Comparison of ENCODE assay signal across 23 mouse cellular contexts in genomic region chr4:124143630-124144029, GRCm38 (mm10).
DNase-seq lines count a peak whose midpoint lies in the region; ATAC-seq and TF ChIP-seq lines count a peak whose summit lies in the region.
"Had no signal": no experiment of that assay in that cellular context is flagged by ENCODE, and none has a peak within 500 bp of the region (broad histone marks: within the 10 kb centered on the region; RNA-seq: fewer than 3 reads in every experiment).

No protein-coding gene starts in this region.

- H3K4me1 ChIP-seq in hindbrain, embryonic 10.5 days (replicated peaks), result peaks cover 33% of the 10 kb centered on the region
- H3K4me1 ChIP-seq in hindbrain, embryonic 11.5 days (replicated peaks; ENCODE audit: control insufficient read depth, insufficient read depth, low read length), result no peaks in the 10 kb centered on the region
- peaks cover 19% of the 10 kb centered on the region; the same call in 1 of the 2 replicates for H3K4me1 ChIP-seq in midbrain, embryonic 12.5 days
- H3K4me1 ChIP-seq in midbrain, postnatal 0 days (ENCODE audit: insufficient read depth, low read length), result no peaks in the 10 kb centered on the region

- H3K27ac ChIP-seq in hindbrain, embryonic 10.5 days, result peak overlapping the region; percentile 0; the same call in 1 of the 2 replicates
- H3K27ac ChIP-seq in hindbrain, embryonic 11.5 days (ENCODE audit: low read depth, low read length), result no peak overlapping the region
- H3K27ac ChIP-seq in midbrain, embryonic 12.5 days (replicated peaks), result no peak overlapping the region
- no peak overlapping the region for H3K27ac ChIP-seq in midbrain, postnatal 0 days (ENCODE audit: low read depth, low read length)
- H3K27ac ChIP-seq: embryonic facial prominence, embryonic 13.5 days; embryonic facial prominence, embryonic 15.5 days; forebrain, embryonic 10.5 days; forebrain, embryonic 12.5 days had no signal

- peaks cover 25% of the 10 kb centered on the region for H3K27me3 ChIP-seq in hindbrain, embryonic 10.5 days (ENCODE audit: insufficient read depth, poor library complexity, severe bottlenecking)
- no peaks in the 10 kb centered on the region for H3K27me3 ChIP-seq in hindbrain, embryonic 11.5 days (ENCODE audit: control insufficient read depth, insufficient read depth, low read length)
- H3K27me3 ChIP-seq in midbrain, embryonic 12.5 days, result peaks cover 6% of the 10 kb centered on the region
- H3K27me3 ChIP-seq in midbrain, postnatal 0 days (ENCODE audit: insufficient read depth, low read length), result peaks cover 11% of the 10 kb centered on the region; the same call in 1 of the 2 replicates

- H3K4me2 ChIP-seq in hindbrain, embryonic 11.5 days (replicated peaks; ENCODE audit: low read depth, low read length), result no peak overlapping the region
- H3K4me2 ChIP-seq in midbrain, embryonic 12.5 days (replicated peaks), result no peak overlapping the region
- no peak overlapping the region for H3K4me2 ChIP-seq in midbrain, postnatal 0 days (ENCODE audit: low read depth, low read length, poor library complexity, severe bottlenecking)
- H3K4me2 ChIP-seq: embryonic facial prominence, embryonic 13.5 days; embryonic facial prominence, embryonic 15.5 days; forebrain, embryonic 12.5 days had no signal

- no peaks in the 10 kb centered on the region for H3K36me3 ChIP-seq in hindbrain, embryonic 10.5 days
- H3K36me3 ChIP-seq in hindbrain, embryonic 11.5 days (ENCODE audit: control insufficient read depth, insufficient read depth, low read length), result no peaks in the 10 kb centered on the region
- H3K36me3 ChIP-seq in midbrain, embryonic 12.5 days, result no peaks in the 10 kb centered on the region
- no peaks in the 10 kb centered on the region for H3K36me3 ChIP-seq in midbrain, postnatal 0 days (ENCODE audit: insufficient read depth, low read length)
- H3K36me3 ChIP-seq: embryonic facial prominence, embryonic 13.5 days; embryonic facial prominence, embryonic 15.5 days; forebrain, embryonic 10.5 days; forebrain, embryonic 12.5 days had no signal

- 33% methylated on average over 5 of the region's 5 CpGs for WGBS in hindbrain, embryonic 10.5 days
- WGBS in hindbrain, embryonic 11.5 days, result 47% methylated on average over 5 of the region's 5 CpGs
- WGBS in midbrain, embryonic 12.5 days, result 54% methylated on average over 5 of the region's 5 CpGs
- WGBS in midbrain, postnatal 0 days, result 56% methylated on average over 5 of the region's 5 CpGs

- TF ChIP-seq CTCF in midbrain, postnatal 0 days (IDR thresholded peaks at IDR 0.05), result no peak

- H3K4me3 ChIP-seq in hindbrain, embryonic 10.5 days, result no peak overlapping the region
- no peak overlapping the region for H3K4me3 ChIP-seq in hindbrain, embryonic 11.5 days (ENCODE audit: low read depth, low read length)
- H3K4me3 ChIP-seq in midbrain, embryonic 12.5 days, result no peak overlapping the region
- no peak overlapping the region for H3K4me3 ChIP-seq in midbrain, postnatal 0 days (ENCODE audit: low read depth, low read length)
- H3K4me3 ChIP-seq: embryonic facial prominence, embryonic 13.5 days; embryonic facial prominence, embryonic 15.5 days; erythroblast, embryonic 14.5 days; forebrain, embryonic 10.5 days; forebrain, embryonic 12.5 days had no signal

- no peak overlapping the region for H3K9ac ChIP-seq in hindbrain, embryonic 11.5 days (ENCODE audit: low read depth, low read length)
- no peak overlapping the region for H3K9ac ChIP-seq in midbrain, embryonic 12.5 days (replicated peaks)
- H3K9ac ChIP-seq in midbrain, postnatal 0 days (replicated peaks; ENCODE audit: low read length, poor library complexity, severe bottlenecking), result no peak overlapping the region
- H3K9ac ChIP-seq: embryonic facial prominence, embryonic 13.5 days; embryonic facial prominence, embryonic 15.5 days; forebrain, embryonic 12.5 days had no signal

- no peak; the same call in 1 of the 2 replicates for ATAC-seq in hindbrain, embryonic 11.5 days (ENCODE audit: low FRiP score)
- 0 out of 2 replicates have a peak, but pooled peaks have one; percentile 44 for ATAC-seq in midbrain, embryonic 12.5 days (ENCODE audit: low FRiP score, low read depth)
- no peak for ATAC-seq in midbrain, postnatal 0 days (ENCODE audit: low FRiP score)
- ATAC-seq: forebrain, embryonic 14.5 days had no signal

- H3K9me3 ChIP-seq in hindbrain, embryonic 10.5 days, result no peaks in the 10 kb centered on the region
- no peaks in the 10 kb centered on the region for H3K9me3 ChIP-seq in hindbrain, embryonic 11.5 days (ENCODE audit: control insufficient read depth, low read length)
- H3K9me3 ChIP-seq in midbrain, embryonic 12.5 days, result no peaks in the 10 kb centered on the region
- no peaks in the 10 kb centered on the region for H3K9me3 ChIP-seq in midbrain, postnatal 0 days (ENCODE audit: low read length)
- H3K9me3 ChIP-seq: embryonic facial prominence, embryonic 13.5 days; embryonic facial prominence, embryonic 15.5 days; forebrain, embryonic 10.5 days; forebrain, embryonic 12.5 days had no signal

- DNase-seq in hindbrain, embryonic 10.5 days (ENCODE audit: low spot score), result peak; percentile 39
- DNase-seq in hindbrain, embryonic 11.5 days (ENCODE audit: low spot score), result no peak
- DNase-seq in midbrain, postnatal 0 days (ENCODE audit: low spot score), result no peak
- peak; percentile 51 for DNase-seq in retina, embryonic 14.5 days (ENCODE audit: low spot score)
- DNase-seq in retina, postnatal 1 day, result peak; percentile 65
- no peak for DNase-seq in kidney, postnatal 10 days
- DNase-seq: adrenal gland, adult 2 months; adrenal gland, postnatal 10 days; adrenal gland, postnatal 25 days; cerebellum, adult 11 months; cerebellum, adult 18-20 months; cerebellum, adult 8-10 months; cerebellum, adult 9-11 months; cerebellum, postnatal 14 days; cerebellum, postnatal 36 days; embryo, embryonic 11 days had no signal

Comparison
In these comparisons a context has a peak if more than half of its experiments do, and no peak if none do; other contexts are left out.
1. DNase-seq: peak in hindbrain, embryonic 10.5 days (single experiment), retina, embryonic 14.5 days (single experiment) and retina, postnatal 1 day (single experiment); none in hindbrain, embryonic 11.5 days (single experiment), midbrain, postnatal 0 days (single experiment) and kidney, postnatal 10 days (single experiment).